Mouse (Mus musculus): ENCODE measurements at regions not wholly inside any gene's neighbourhood (a gene's known extent, or its start where the extent isn't known, plus 50 kb on each side); places are given as distances from the start of the nearest gene placed in this dataset.
"Not testable (repeated sequence)": the region's sequence is repeated elsewhere in the genome, so short reads cannot be mapped to it uniquely, and the experiment has no call there.

GRCm38 (mm10) chr12:3109671-3110070, 200.1 kb downstream of the Rab10 start:
- TF ChIP-seq ZC3H11A (IDR thresholded peaks at IDR 0.05; ENCODE audit: borderline replicate concordance, low read depth, low read length); MAFK (IDR thresholded peaks at IDR 0.05; ENCODE audit: insufficient read depth, low read depth, low read length); CHD2 (IDR thresholded peaks at IDR 0.05; ENCODE audit: low read depth, low read length); HCFC1 (IDR thresholded peaks at IDR 0.05; ENCODE audit: borderline replicate concordance, insufficient read depth, low read length): not testable (repeated sequence)
